Mouse (Mus musculus) E14TG2a.4 (cell line): Measurements from ENCODE around the gene Plcb1.

Source experiments
- H3K27me3 ChIP-seq: 2 replicates; pipeline ENCODE4 v1.6.1; 2014; ENCODE audit warnings: low read length, control low read depth; ENCODE audit not compliant: insufficient read depth
- H3K36me3 ChIP-seq: 2 replicates; pipeline ENCODE4 v1.6.1; 2014; ENCODE audit warnings: low read length, control low read depth; ENCODE audit not compliant: insufficient read depth
- H3K4me1 ChIP-seq: replicated peaks from 2 replicates; pipeline ENCODE4 v1.6.1; 2014; ENCODE audit warnings: low read depth, low read length, control low read depth
- H3K4me3 ChIP-seq: replicated peaks from 2 replicates; pipeline ENCODE4 v1.5.1; 2014; ENCODE audit warnings: mild to moderate bottlenecking, low read length
- H3K9me3 ChIP-seq: 2 replicates; pipeline ENCODE4 v1.6.1; 2014; ENCODE audit warnings: low read length, control low read depth
- CTCF ChIP-seq: conservative IDR thresholded peaks from 2 replicates; pipeline ENCODE4 v1.5.1; 2014; ENCODE audit warnings: low read length
- NANOG ChIP-seq: IDR thresholded peaks from 2 replicates; pipeline ENCODE4 v1.6.1; 2014; ENCODE audit warnings: borderline replicate concordance, low read length, mixed read lengths
- POU5F1 ChIP-seq: IDR thresholded peaks from 2 replicates; pipeline ENCODE4 v1.6.1; 2014; ENCODE audit warnings: low read length, borderline replicate concordance

Gene Plcb1

GRCm38 (mm10) chr2:134927072-134927471 is 141.2 kb downstream of the Plcb1 start:
- H3K36me3 ChIP-seq, result no peaks in the 10 kb centered on the region
- TF ChIP-seq NANOG (no peak), POU5F1 (no peak), CTCF (no peak)
- no peaks in the 10 kb centered on the region for H3K9me3 ChIP-seq
- no peak overlapping the region for H3K4me3 ChIP-seq
- 0 out of 2 replicates have a peak, but pooled peaks cover under 1% of the 10 kb centered on the region for H3K27me3 ChIP-seq
- no peaks in the 10 kb centered on the region for H3K4me1 ChIP-seq

GRCm38 (mm10) chr2:134929452-134929851 is 143.6 kb downstream of the Plcb1 start:
- no peak for TF ChIP-seq CTCF
- no peak for TF ChIP-seq NANOG
- Histone ChIP-seq H3K36me3 (no peaks in the 10 kb centered on the region), H3K9me3 (no peaks in the 10 kb centered on the region), H3K4me1 (no peaks in the 10 kb centered on the region), H3K27me3 (no peaks in the 10 kb centered on the region), H3K4me3 (no peak overlapping the region)

GRCm38 (mm10) chr2:134930961-134931360 is 145.1 kb downstream of the Plcb1 start:
- H3K4me3 ChIP-seq, result no peak overlapping the region
- no peaks in the 10 kb centered on the region for H3K4me1 ChIP-seq
- no peak for TF ChIP-seq CTCF
- TF ChIP-seq POU5F1, result no peak
- no peak for TF ChIP-seq NANOG
- no peaks in the 10 kb centered on the region for H3K9me3 ChIP-seq
- no peaks in the 10 kb centered on the region for H3K27me3 ChIP-seq
- H3K36me3 ChIP-seq, result no peaks in the 10 kb centered on the region

- H3K4me1 ChIP-seq, result no peaks in the 10 kb centered on the region
- H3K36me3 ChIP-seq, result no peaks in the 10 kb centered on the region
- TF ChIP-seq NANOG (no peak), CTCF (no peak), POU5F1 (no peak)
- no peak overlapping the region for H3K4me3 ChIP-seq
- H3K9me3 ChIP-seq, result no peaks in the 10 kb centered on the region
- no peaks in the 10 kb centered on the region for H3K27me3 ChIP-seq
These were observed 146.0 kb downstream of the Plcb1 start for GRCm38 (mm10) chr2:134931756-134932421.

- no peaks in the 10 kb centered on the region for H3K4me1 ChIP-seq
- H3K27me3 ChIP-seq, result no peaks in the 10 kb centered on the region
- no peak overlapping the region for H3K4me3 ChIP-seq
- no peaks in the 10 kb centered on the region for H3K9me3 ChIP-seq
- TF ChIP-seq POU5F1 (no peak), CTCF (no peak), NANOG (no peak)
- H3K36me3 ChIP-seq, result no peaks in the 10 kb centered on the region
These were observed 149.6 kb downstream of the Plcb1 start for GRCm38 (mm10) chr2:134935469-134935868.

- TF ChIP-seq CTCF (no peak), NANOG (no peak), POU5F1 (no peak)
- H3K27me3 ChIP-seq, result no peaks in the 10 kb centered on the region
- H3K36me3 ChIP-seq, result no peaks in the 10 kb centered on the region
- H3K4me3 ChIP-seq, result no peak overlapping the region
- no peaks in the 10 kb centered on the region for H3K4me1 ChIP-seq
- H3K9me3 ChIP-seq, result no peaks in the 10 kb centered on the region
These were observed 150.2 kb downstream of the Plcb1 start for GRCm38 (mm10) chr2:134935970-134936649.

GRCm38 (mm10) chr2:134937666-134938065 is 151.8 kb downstream of the Plcb1 start:
- Histone ChIP-seq H3K4me3 (no peak overlapping the region), H3K27me3 (no peaks in the 10 kb centered on the region), H3K9me3 (no peaks in the 10 kb centered on the region), H3K4me1 (peaks cover 5% of the 10 kb centered on the region), H3K36me3 (no peaks in the 10 kb centered on the region)
- TF ChIP-seq NANOG, result no peak
- no peak for TF ChIP-seq CTCF
- TF ChIP-seq POU5F1, result no peak

- no peaks in the 10 kb centered on the region for H3K36me3 ChIP-seq
These were observed 156.2 kb downstream of the Plcb1 start for GRCm38 (mm10) chr2:134942039-134942438.

More at GRCm38 (mm10) chr2:134942039-134942438, 156.2 kb downstream of the Plcb1 start:
- no peak for TF ChIP-seq NANOG
- no peak for TF ChIP-seq POU5F1
- no peak for TF ChIP-seq CTCF
- Histone ChIP-seq H3K27me3 (no peaks in the 10 kb centered on the region), H3K4me1 (peaks cover 9% of the 10 kb centered on the region), H3K4me3 (no peak overlapping the region), H3K9me3 (no peaks in the 10 kb centered on the region)
